Mouse (Mus musculus): ENCODE results near the gene 4430402I18Rik. TPM values are rescaled to one million over a fixed set of nuclear protein-coding genes. Genes with fewer than 3 reads are reported as not detected.

The 4430402I18Rik gene
- polyA plus RNA-seq, 1 experiment: 0.09 TPM

- DNase-seq (ENCODE audit: low read depth in 1 of 2, low spot score in 2 of 2): no peak
- TF ChIP-seq CTCF (IDR thresholded peaks at IDR 0.05; ENCODE audit: extremely low read depth, insufficient read depth, insufficient read length, insufficient replicate concordance): no peak
- TF ChIP-seq POLR2A (IDR thresholded peaks at IDR 0.05; ENCODE audit: low read depth, low read length): no peak
- Histone ChIP-seq H3K27ac (ENCODE audit: insufficient read depth, low read length) (no peak overlapping the region), H3K4me1 (ENCODE audit: control insufficient read depth, insufficient read depth, insufficient read length) (no peaks in the 10 kb centered on the region), H3K4me3 (ENCODE audit: extremely low read depth, insufficient read depth, insufficient read length) (no peak overlapping the region), H3K27me3 (ENCODE audit: control insufficient read depth, insufficient read depth, low read length) (no peaks in the 10 kb centered on the region), H3K36me3 (ENCODE audit: control insufficient read depth, insufficient read depth, low read length) (no peaks in the 10 kb centered on the region)
- 80% methylated on average over 5 of the region's 5 CpGs for WGBS
Measured at GRCm38 (mm10) chr19:28891238-28891637, 76.4 kb downstream of the 4430402I18Rik start.

DNA sequence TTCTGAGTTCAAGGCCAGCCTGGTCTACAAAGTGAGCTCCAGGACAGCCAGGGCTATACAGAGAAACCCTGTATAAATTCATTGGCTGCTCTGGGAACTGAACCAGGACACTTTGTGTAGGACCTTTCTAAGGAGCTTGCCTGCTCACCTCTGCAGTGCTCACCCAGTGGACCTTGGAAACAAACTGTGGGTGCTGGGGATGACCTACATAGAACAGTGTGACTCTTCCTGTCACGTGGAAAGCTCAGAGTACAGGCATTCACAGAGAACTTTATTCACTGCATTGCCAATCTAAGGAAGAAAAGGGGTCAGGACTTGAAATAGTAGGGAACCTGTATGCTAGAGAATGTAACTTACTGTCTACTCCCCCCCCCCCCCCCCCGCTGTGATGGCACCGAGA lies 78.3 kb downstream of the 4430402I18Rik start:
- no peaks in the 10 kb centered on the region for H3K4me1 ChIP-seq (ENCODE audit: control insufficient read depth, insufficient read depth, insufficient read length)
- 71% methylated on average over 3 of the region's 3 CpGs for WGBS
- no peaks in the 10 kb centered on the region for H3K27me3 ChIP-seq (ENCODE audit: control insufficient read depth, insufficient read depth, low read length)
- H3K36me3 ChIP-seq (ENCODE audit: control insufficient read depth, insufficient read depth, low read length): no peaks in the 10 kb centered on the region
- no peak overlapping the region for H3K27ac ChIP-seq (ENCODE audit: insufficient read depth, low read length)
- no peak overlapping the region for H3K4me3 ChIP-seq (ENCODE audit: extremely low read depth, insufficient read depth, insufficient read length)
- TF ChIP-seq CTCF (IDR thresholded peaks at IDR 0.05; ENCODE audit: extremely low read depth, insufficient read depth, insufficient read length, insufficient replicate concordance) (no peak), POLR2A (IDR thresholded peaks at IDR 0.05; ENCODE audit: low read depth, low read length) (no peak)
- DNase-seq (ENCODE audit: low read depth in 1 of 2, low spot score in 2 of 2): no peak

- no peak for DNase-seq (ENCODE audit: low read depth in 1 of 2, low spot score in 2 of 2)
- Histone ChIP-seq H3K4me3 (ENCODE audit: extremely low read depth, insufficient read depth, insufficient read length) (no peak overlapping the region), H3K36me3 (ENCODE audit: control insufficient read depth, insufficient read depth, low read length) (no peaks in the 10 kb centered on the region), H3K27me3 (ENCODE audit: control insufficient read depth, insufficient read depth, low read length) (no peaks in the 10 kb centered on the region), H3K4me1 (ENCODE audit: control insufficient read depth, insufficient read depth, insufficient read length) (no peaks in the 10 kb centered on the region), H3K27ac (ENCODE audit: insufficient read depth, low read length) (no peak overlapping the region)
- TF ChIP-seq CTCF (IDR thresholded peaks at IDR 0.05; ENCODE audit: extremely low read depth, insufficient read depth, insufficient read length, insufficient replicate concordance) (no peak), POLR2A (IDR thresholded peaks at IDR 0.05; ENCODE audit: low read depth, low read length) (no peak)
- 83% methylated on average over 1 of the region's 1 CpGs for WGBS
Measured at GRCm38 (mm10) chr19:28888496-28888895, 79.1 kb downstream of the 4430402I18Rik start.

DNA sequence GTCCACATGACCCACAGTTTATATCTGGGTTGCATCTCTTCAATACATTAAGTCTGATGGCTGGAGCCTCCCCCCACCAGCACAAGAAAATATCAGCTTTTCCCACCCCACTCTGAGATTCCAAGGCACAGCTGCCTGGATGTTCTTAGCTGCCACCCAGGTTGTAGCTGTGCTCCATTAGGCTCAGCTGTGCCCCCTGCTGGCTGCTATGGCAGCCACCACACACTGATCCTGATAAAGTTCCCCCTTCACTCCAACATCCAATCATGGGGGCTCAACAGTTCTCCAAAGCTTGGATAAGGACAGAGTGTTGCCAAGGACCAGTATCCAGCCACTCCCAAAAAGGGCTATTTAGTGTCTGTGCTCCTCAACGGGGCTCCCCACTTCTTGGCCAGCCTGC lies 84.5 kb downstream of the 4430402I18Rik start:
- TF ChIP-seq POLR2A (IDR thresholded peaks at IDR 0.05; ENCODE audit: low read depth, low read length): no peak
- peak; percentile 25; the same call in 1 of the 2 replicates for TF ChIP-seq CTCF (IDR thresholded peaks at IDR 0.05; ENCODE audit: extremely low read depth, insufficient read depth, insufficient read length, insufficient replicate concordance)
- DNase-seq (ENCODE audit: low read depth in 1 of 2, low spot score in 2 of 2): no peak
- no peaks in the 10 kb centered on the region for H3K4me1 ChIP-seq (ENCODE audit: control insufficient read depth, insufficient read depth, insufficient read length)
- no peaks in the 10 kb centered on the region for H3K36me3 ChIP-seq (ENCODE audit: control insufficient read depth, insufficient read depth, low read length)
- H3K27me3 ChIP-seq (ENCODE audit: control insufficient read depth, insufficient read depth, low read length): no peaks in the 10 kb centered on the region
- no peak overlapping the region for H3K27ac ChIP-seq (ENCODE audit: insufficient read depth, low read length)
- H3K4me3 ChIP-seq (ENCODE audit: extremely low read depth, insufficient read depth, insufficient read length): no peak overlapping the region
- 68% methylated on average over 1 of the region's 1 CpGs for WGBS

DNA sequence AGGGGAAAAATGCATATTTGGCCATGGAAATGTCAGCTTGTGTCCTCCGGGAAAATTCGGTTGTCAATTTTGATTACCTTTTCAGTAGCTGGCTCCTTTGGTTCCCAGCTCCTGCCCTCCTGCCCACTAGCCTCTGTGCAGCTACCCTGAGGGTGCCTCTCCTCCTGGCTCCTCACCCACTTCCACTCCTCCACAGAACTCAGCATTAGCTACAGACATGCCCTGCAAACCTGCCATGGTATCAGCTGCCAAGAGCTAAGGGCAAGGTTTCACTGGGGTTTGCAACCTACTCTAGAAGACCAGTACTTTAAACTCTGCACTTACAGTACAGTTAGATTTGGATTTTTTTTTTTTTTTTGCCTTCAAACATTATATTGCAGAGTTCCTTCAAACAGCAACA lies 88.1 kb downstream of the 4430402I18Rik start:
- DNase-seq (ENCODE audit: low read depth in 1 of 2, low spot score in 2 of 2): no peak
- H3K4me1 ChIP-seq (ENCODE audit: control insufficient read depth, insufficient read depth, insufficient read length): no peaks in the 10 kb centered on the region
- TF ChIP-seq CTCF (IDR thresholded peaks at IDR 0.05; ENCODE audit: extremely low read depth, insufficient read depth, insufficient read length, insufficient replicate concordance) (no peak), POLR2A (IDR thresholded peaks at IDR 0.05; ENCODE audit: low read depth, low read length) (no peak)
- WGBS: 92% methylated on average over 2 of the region's 2 CpGs
- H3K36me3 ChIP-seq (ENCODE audit: control insufficient read depth, insufficient read depth, low read length): no peaks in the 10 kb centered on the region
- H3K27me3 ChIP-seq (ENCODE audit: control insufficient read depth, insufficient read depth, low read length): no peaks in the 10 kb centered on the region
- H3K4me3 ChIP-seq (ENCODE audit: extremely low read depth, insufficient read depth, insufficient read length): no peak overlapping the region
- H3K27ac ChIP-seq (ENCODE audit: insufficient read depth, low read length): no peak overlapping the region

DNA sequence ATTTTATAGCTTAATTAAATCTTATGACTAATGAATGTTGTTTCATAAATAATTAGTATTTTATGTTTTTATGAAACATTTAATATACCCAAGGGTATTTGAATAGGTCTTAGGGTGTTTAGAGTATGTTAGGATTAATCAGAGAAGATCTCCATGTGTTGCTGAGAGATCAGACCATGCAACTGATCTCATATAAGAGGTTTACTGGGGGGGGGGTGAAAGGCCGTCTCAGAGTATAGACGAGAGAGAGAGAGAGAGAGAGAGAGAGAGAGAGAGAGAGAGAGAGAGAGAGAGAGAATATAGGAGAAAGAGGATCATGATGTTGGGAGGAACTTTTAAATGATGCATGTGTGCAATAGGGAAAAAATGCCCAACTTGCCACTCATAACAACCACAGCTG lies 97.2 kb downstream of the 4430402I18Rik start:
- Histone ChIP-seq H3K4me1 (ENCODE audit: control insufficient read depth, insufficient read depth, insufficient read length) (no peaks in the 10 kb centered on the region), H3K4me3 (ENCODE audit: extremely low read depth, insufficient read depth, insufficient read length) (no peak overlapping the region), H3K36me3 (ENCODE audit: control insufficient read depth, insufficient read depth, low read length) (no peaks in the 10 kb centered on the region), H3K27ac (ENCODE audit: insufficient read depth, low read length) (no peak overlapping the region), H3K27me3 (ENCODE audit: control insufficient read depth, insufficient read depth, low read length) (no peaks in the 10 kb centered on the region)
- TF ChIP-seq POLR2A (IDR thresholded peaks at IDR 0.05; ENCODE audit: low read depth, low read length): no peak
- no peak for TF ChIP-seq CTCF (IDR thresholded peaks at IDR 0.05; ENCODE audit: extremely low read depth, insufficient read depth, insufficient read length, insufficient replicate concordance)
- WGBS: 77% methylated on average over 2 of the region's 2 CpGs
- DNase-seq (ENCODE audit: low read depth in 1 of 2, low spot score in 2 of 2): no peak

DNA sequence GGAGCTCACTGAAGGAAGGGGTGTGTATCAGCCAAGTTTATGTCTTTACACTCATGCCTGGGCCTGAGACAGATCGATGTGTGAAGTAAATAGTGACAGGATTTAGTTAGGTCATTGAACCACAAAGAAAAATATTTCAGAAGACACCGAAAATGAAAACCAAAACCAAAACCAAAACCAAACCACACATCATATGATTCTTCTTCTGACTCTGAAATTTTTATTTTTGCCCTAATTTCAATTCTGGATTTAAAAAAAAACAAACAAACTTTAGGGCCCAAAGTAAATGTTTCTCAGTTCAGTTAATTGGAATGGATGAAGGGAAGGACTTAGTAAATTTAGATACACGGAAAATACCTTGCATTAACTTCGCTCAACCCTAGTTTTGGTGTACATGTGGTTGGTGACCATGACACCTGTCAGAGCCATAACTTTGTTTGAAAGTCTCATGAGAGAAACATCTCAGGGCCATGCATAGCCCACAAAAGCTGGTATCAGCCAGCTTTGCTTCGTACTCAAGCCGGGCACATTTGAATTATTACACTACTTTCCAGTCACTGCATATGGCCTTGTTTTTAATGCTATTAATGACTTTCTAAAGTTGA lies 98.2 kb downstream of the 4430402I18Rik start:
- no peak for DNase-seq (ENCODE audit: low read depth in 1 of 2, low spot score in 2 of 2)
- Histone ChIP-seq H3K4me3 (ENCODE audit: extremely low read depth, insufficient read depth, insufficient read length) (no peak overlapping the region), H3K36me3 (ENCODE audit: control insufficient read depth, insufficient read depth, low read length) (no peaks in the 10 kb centered on the region), H3K27ac (ENCODE audit: insufficient read depth, low read length) (no peak overlapping the region), H3K4me1 (ENCODE audit: control insufficient read depth, insufficient read depth, insufficient read length) (no peaks in the 10 kb centered on the region), H3K27me3 (ENCODE audit: control insufficient read depth, insufficient read depth, low read length) (no peaks in the 10 kb centered on the region)
- 65% methylated on average over 6 of the region's 6 CpGs for WGBS
- TF ChIP-seq POLR2A (IDR thresholded peaks at IDR 0.05; ENCODE audit: low read depth, low read length) (no peak), CTCF (IDR thresholded peaks at IDR 0.05; ENCODE audit: extremely low read depth, insufficient read depth, insufficient read length, insufficient replicate concordance) (no peak)
